Mouse (Mus musculus) limb, embryonic 10.5 days (tissue): ENCODE data around the gene Endov. TPM values are rescaled to one million over a fixed set of nuclear protein-coding genes. Genes with fewer than 3 reads are reported as not detected.

ENCODE experiments used
- DNase-seq: peaks from one replicate; pipeline ENCODE4 v3.0.0-alpha.2; 2017; ENCODE audit warnings: low spot score
- H3K27ac ChIP-seq: fragments of 300-500 bp; sonication (generic); 2 replicates; pipeline ENCODE4 v1.5.1; 2016; ENCODE audit warnings: mild to moderate bottlenecking
- H3K27me3 ChIP-seq: fragments of 300-500 bp; sonication (generic); 2 replicates; pipeline ENCODE4 v1.6.1; 2016; ENCODE audit warnings: low read depth, mild to moderate bottlenecking; ENCODE audit not compliant: poor library complexity, severe bottlenecking
- H3K36me3 ChIP-seq: fragments of 300-500 bp; sonication (generic); 2 replicates; pipeline ENCODE4 v1.6.1; 2016; ENCODE audit warnings: mild to moderate bottlenecking, moderate library complexity
- H3K4me1 ChIP-seq: fragments of 300-500 bp; sonication (generic); 2 replicates; pipeline ENCODE4 v1.6.1; 2016
- H3K4me3 ChIP-seq: fragments of 300-500 bp; sonication (generic); 2 replicates; pipeline ENCODE4 v1.5.1; 2016; ENCODE audit warnings: mild to moderate bottlenecking, moderate library complexity
- H3K9me3 ChIP-seq: fragments of 300-500 bp; sonication (generic); replicated peaks from 2 replicates; pipeline ENCODE4 v1.6.1; 2016; ENCODE audit warnings: mild to moderate bottlenecking
- WGBS: fragments of 180-500 bp; shearing (Covaris S2); methylation state at CpG from one replicate; pipeline ENCODE4 v1.1.7; 2016; 5-methylcytosine and 5-hydroxymethylcytosine counted together
- polyA plus RNA-seq: library from polyadenylated mRNA; unstranded; fragments of >200 nt; fragmentation: Nextera tagmentation; extraction: Ambion mirVana; gene quantifications from 2 replicates; pipeline ENCODE4 v1.2.1, GENCODE M21; 2016

Gene Endov
- polyA plus RNA-seq, 1 experiment from 2014 or later: 27.2 TPM

DNA sequence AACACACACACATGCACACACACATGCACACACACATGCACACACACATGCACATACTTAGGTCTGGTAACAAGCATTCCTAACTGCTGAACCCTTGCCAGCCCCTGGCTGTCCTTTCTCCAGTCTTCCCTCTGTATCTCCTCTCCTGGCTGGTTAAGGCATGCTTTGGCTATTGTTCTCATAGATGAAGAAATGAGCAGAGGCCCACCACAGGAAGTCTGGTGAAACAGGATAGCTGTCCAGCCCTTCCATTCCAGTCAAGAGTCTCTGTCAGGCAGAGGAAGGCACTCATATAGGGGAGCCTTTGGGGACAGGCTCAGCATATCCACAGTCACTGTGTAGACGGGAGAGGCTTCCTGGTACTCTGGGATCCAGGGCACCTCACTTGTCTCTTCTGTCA lies 61.2 kb downstream of the Endov start:
- Histone ChIP-seq H3K36me3 (no peaks in the 10 kb centered on the region), H3K27me3 (peaks cover 99% of the 10 kb centered on the region), H3K9me3 (no peaks in the 10 kb centered on the region), H3K27ac (no peak overlapping the region), H3K4me1 (peaks cover 28% of the 10 kb centered on the region), H3K4me3 (no peak overlapping the region)
- 52% methylated on average over 1 of the region's 1 CpGs for WGBS
- no peak for DNase-seq

DNA sequence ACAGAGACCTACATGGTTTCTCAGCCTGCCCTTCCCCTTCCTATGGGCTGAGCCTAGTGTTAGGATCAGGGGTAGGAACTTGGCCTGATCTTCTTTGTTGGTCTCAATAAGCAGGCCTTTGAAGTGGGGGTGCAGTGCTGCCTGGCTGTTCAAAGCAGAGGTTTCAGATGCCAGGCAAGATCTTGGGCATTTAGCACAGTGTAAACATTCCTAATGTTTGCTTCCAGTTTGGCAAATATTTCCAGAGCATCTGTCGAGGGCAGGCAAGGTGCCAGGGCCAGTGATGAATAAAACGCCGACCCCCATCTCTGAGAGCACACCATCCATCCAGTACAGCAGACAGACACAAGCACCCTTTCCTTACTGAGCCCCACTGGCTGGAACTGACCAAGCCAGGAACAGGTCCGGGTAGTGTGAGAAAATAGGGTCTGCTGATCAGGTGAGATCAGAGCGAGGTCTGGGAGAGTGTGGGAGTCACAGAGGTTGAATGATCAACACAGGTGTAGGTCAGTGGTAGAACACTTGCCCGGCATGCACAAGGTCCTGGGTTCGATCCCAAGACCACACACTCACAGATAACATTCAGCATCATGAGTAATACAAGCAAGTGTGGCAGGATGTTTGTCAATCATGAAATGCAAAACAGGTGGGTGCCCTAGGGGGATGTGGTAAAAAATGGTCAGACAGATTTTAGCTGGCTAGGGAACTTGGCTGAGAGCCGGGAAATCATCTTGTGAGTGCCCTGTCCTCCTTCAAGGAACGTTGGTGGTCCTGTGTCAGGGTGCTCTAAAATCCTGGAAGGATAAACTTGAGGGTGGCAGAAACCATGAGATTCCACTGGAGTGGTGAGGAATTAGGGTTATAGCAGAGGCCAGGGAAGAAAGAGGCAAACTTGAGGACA lies 62.0 kb downstream of the Endov start:
- Histone ChIP-seq H3K27me3 (peaks cover 99% of the 10 kb centered on the region), H3K4me1 (peaks cover 28% of the 10 kb centered on the region), H3K36me3 (no peaks in the 10 kb centered on the region), H3K27ac (no peak overlapping the region), H3K4me3 (no peak overlapping the region), H3K9me3 (no peaks in the 10 kb centered on the region)
- DNase-seq: no peak
- 75% methylated on average over 9 of the region's 9 CpGs for WGBS

DNA sequence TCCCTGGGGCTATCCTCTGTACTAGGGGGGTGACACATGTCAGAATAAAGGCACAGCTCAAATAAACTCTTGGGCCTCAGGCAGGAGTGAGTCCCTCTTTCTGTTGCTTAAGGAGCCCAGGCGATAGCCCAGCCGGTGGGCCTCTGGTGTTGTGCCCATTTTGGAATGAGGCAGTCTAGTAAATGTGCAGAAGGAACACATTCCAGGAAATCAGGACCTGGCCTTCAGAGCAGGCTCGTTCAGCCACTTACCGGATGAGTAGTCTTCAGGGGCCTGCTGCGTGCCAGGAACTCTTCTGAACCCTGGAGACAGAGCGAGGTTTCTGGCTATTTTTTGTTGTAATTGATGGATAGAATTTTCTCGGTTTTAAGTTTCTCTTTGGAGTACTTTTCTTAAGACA lies 63.6 kb downstream of the Endov start:
- H3K27me3 ChIP-seq: peaks cover 90% of the 10 kb centered on the region
- no peak overlapping the region for H3K4me3 ChIP-seq
- DNase-seq: no peak

DNA sequence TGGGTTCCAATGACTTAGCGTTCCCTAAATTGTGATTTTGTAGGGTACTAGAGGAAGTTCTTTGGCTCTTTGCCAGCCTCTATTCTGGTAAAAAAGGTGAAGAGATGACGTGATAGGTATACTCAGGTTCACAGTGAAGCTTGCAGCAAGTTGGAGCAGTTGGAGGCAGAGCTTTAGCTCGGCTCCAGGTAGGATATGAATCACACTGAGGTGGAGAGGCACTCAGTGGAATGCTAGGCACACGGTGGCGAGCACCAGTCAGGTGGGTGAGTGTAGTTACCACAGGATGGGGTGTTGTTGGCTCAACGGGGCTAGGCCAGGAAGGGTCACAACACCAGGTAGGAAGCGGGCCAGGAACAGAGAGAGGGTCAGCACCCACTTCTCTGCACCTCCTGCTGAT lies 64.0 kb downstream of the Endov start:
- WGBS: 83% methylated on average over 7 of the region's 7 CpGs
- Histone ChIP-seq H3K4me1 (peaks cover 31% of the 10 kb centered on the region), H3K36me3 (no peaks in the 10 kb centered on the region), H3K9me3 (no peaks in the 10 kb centered on the region), H3K27me3 (peaks cover 90% of the 10 kb centered on the region), H3K27ac (no peak overlapping the region), H3K4me3 (no peak overlapping the region)
- no peak for DNase-seq

More for the DNA sequence above, 63.6 kb downstream of the Endov start:
- Histone ChIP-seq H3K4me1 (peaks cover 28% of the 10 kb centered on the region), H3K36me3 (no peaks in the 10 kb centered on the region), H3K9me3 (no peaks in the 10 kb centered on the region), H3K27ac (no peak overlapping the region)
- 86% methylated on average over 7 of the region's 7 CpGs for WGBS

DNA sequence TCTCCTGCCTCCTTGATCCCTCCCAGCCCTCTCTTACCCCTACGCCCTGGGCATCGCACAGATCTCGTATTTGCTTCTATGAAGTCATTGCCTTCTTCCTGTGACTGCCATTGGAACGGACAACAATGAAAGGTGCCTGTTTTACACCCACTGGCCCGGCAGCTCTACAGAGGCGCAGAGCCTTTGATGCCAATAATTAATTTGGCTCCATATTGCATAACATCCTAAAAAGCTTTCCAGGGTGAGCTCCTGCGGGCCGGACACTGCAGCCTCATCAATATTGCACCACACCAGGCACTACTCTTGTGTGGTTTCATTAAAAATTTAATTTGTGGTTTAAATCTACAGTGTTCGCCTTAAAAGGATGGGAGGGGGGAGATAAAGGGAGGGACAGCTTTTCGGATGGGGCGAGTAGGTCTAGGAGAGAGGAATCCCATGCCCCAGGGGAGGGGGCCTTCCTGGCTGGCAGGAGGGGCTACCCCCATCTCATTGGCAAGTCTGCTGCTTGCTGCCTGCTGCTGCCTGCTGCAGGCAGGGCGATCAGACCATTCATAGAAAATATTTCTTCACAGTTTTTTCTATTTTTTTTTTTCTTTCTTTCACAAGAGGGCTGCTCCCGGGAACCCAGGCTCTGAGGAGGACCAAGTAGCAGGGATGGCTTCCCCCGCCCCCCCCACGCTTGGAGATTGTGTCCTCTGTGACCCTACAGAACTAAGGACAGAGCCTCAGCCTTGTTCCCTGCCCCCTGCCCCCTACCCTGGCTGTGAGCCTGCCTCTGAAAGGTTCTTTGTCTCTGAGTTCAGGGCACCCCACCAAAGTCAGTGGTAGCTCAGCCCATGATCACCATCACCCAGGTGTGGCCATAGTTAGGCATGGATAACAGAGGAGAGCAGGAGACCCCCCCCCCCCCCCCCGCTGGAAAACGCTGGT lies 67.1 kb downstream of the Endov start:
- DNase-seq: peak; percentile 48
- Histone ChIP-seq H3K36me3 (no peaks in the 10 kb centered on the region), H3K27me3 (peaks cover 72% of the 10 kb centered on the region), H3K4me1 (peaks cover 35% of the 10 kb centered on the region), H3K9me3 (no peaks in the 10 kb centered on the region), H3K27ac (peak overlapping the region; percentile 86), H3K4me3 (peak overlapping the region; percentile 32)
- WGBS: 38% methylated on average over 17 of the region's 17 CpGs

DNA sequence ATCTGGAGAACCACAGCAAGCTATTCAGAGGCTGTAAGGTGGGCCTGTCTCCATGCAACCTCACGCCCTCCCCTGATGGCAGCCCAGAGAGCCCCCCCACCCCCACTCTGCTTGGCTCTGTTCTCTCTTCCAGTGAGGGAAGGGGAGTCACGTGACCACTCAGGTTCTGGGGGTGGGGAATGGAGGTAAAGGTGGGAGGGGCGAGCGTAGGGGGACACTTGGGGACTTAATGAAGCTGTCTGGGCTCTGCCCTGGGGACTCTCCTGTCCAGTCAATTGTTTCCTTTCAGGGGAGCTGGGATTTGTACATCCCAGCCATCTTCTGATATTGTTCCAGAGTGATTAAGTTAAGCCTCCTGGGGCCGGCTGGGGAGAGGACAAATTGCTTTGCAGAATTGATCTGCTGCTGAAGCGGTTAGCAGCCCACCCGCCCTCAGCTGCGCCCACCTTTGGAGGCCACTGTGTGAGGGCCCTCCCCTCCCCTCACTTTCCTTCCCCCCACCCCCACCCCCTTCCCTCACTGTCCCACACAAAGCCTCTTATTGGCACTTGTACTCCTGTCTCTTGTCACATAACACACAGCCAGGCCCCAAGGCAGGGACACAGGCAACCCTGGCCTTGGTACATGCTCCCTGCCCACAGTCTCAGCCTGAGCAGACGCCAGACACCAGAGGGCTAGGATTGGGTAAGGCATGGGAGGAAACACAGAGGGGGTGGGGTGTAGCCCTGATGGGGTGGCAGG lies 67.9 kb downstream of the Endov start:
- H3K27me3 ChIP-seq: peaks cover 72% of the 10 kb centered on the region
- DNase-seq: peak; percentile 71
- WGBS: 20% methylated on average over 9 of the region's 9 CpGs
- peak overlapping the region; percentile 32 for H3K4me3 ChIP-seq
- H3K36me3 ChIP-seq: no peaks in the 10 kb centered on the region
- H3K27ac ChIP-seq: peak overlapping the region; percentile 86
- no peaks in the 10 kb centered on the region for H3K9me3 ChIP-seq
- H3K4me1 ChIP-seq: peaks cover 37% of the 10 kb centered on the region

Other genes starting within 250 kb of the Endov start
- gene Gaa, start 223.5 kb upstream of the Endov start, polyA plus RNA-seq: 23.4 and 27.8 TPM in 2 replicates
- 503 and 564 TPM in 2 replicates for gene Eif4a3, start 191.3 kb upstream of the Endov start, polyA plus RNA-seq
- 0.08 and 0.30 TPM in 2 replicates for gene Card14, start 183.6 kb upstream of the Endov start, polyA plus RNA-seq
- 6.5 and 8.1 TPM in 2 replicates for gene Sgsh, start 135.8 kb upstream of the Endov start, polyA plus RNA-seq
- 8.9 and 9.4 TPM in 2 replicates for gene Slc26a11, start 135.8 kb upstream of the Endov start, polyA plus RNA-seq
- 1.8 and 2.4 TPM in 2 replicates for gene Rnf213, start 98.2 kb upstream of the Endov start, polyA plus RNA-seq
- 0.25 and 0.36 TPM in 2 replicates for gene Nptx1, start 56.4 kb downstream of the Endov start, polyA plus RNA-seq
- gene Rptor, start 111.6 kb downstream of the Endov start, polyA plus RNA-seq: 17.4 and 17.9 TPM in 2 replicates